Comparison of ENCODE assay signal across 33 mouse cellular contexts in genomic region chr14:29013161-29013560, GRCm38 (mm10). TPM values are rescaled to one million over a fixed set of nuclear protein-coding genes. Genes with fewer than 3 reads are reported as not detected.
A peak's percentile ranks its signal among the peaks of the same experiment; 100 is the strongest.
DNase-seq lines count a peak whose midpoint lies in the region; ATAC-seq and TF ChIP-seq lines count a peak whose summit lies in the region.
"Had no signal": no experiment of that assay in that cellular context is flagged by ENCODE, and none has a peak within 500 bp of the region (broad histone marks: within the 10 kb centered on the region; RNA-seq: fewer than 3 reads in every experiment).

No protein-coding gene starts in this region.

- H3K4me3 ChIP-seq in cerebellum, adult 2 months (replicated peaks; ENCODE audit: insufficient read depth, low read depth, low read length): no peak overlapping the region
- no peak overlapping the region for H3K4me3 ChIP-seq in neural tube, embryonic 15.5 days (replicated peaks)
- H3K4me3 ChIP-seq in gastrocnemius, adult 2 months: no peak overlapping the region
- H3K4me3 ChIP-seq: embryonic facial prominence, embryonic 10.5 days; embryonic facial prominence, embryonic 15.5 days; forebrain, embryonic 13.5 days; heart, embryonic 10.5 days; heart, embryonic 15.5 days; kidney, embryonic 15.5 days; limb, embryonic 12.5 days; liver, embryonic 15.5 days; midbrain, embryonic 12.5 days; myocyte; neural tube, embryonic 12.5 days had no signal

- no peaks in the 10 kb centered on the region for H3K27me3 ChIP-seq in cerebellum, adult 2 months (ENCODE audit: control insufficient read depth, insufficient read depth, low read length)
- no peaks in the 10 kb centered on the region for H3K27me3 ChIP-seq in neural tube, embryonic 15.5 days (replicated peaks)
- H3K27me3 ChIP-seq: embryonic facial prominence, embryonic 15.5 days; forebrain, embryonic 13.5 days; kidney, embryonic 15.5 days; limb, embryonic 12.5 days; liver, embryonic 15.5 days; midbrain, embryonic 12.5 days; Patski had no signal

- peaks cover 10% of the 10 kb centered on the region; the same call in 1 of the 2 replicates for H3K4me1 ChIP-seq in cerebellum, adult 2 months (ENCODE audit: control insufficient read depth, insufficient read depth, low read length)
- 0 out of 2 replicates have a peak, but pooled peaks cover 5% of the 10 kb centered on the region for H3K4me1 ChIP-seq in neural tube, embryonic 15.5 days

- 14% methylated on average over 3 of the region's 3 CpGs for WGBS in cerebellum, adult 2 months
- 85% methylated on average over 3 of the region's 3 CpGs for WGBS in neural tube, embryonic 15.5 days

- H3K36me3 ChIP-seq in neural tube, embryonic 15.5 days: no peaks in the 10 kb centered on the region
- H3K36me3 ChIP-seq: embryonic facial prominence, embryonic 10.5 days; embryonic facial prominence, embryonic 15.5 days; heart, embryonic 10.5 days; heart, embryonic 15.5 days; kidney, embryonic 15.5 days; limb, embryonic 12.5 days; liver, embryonic 15.5 days; midbrain, embryonic 12.5 days; neural tube, embryonic 12.5 days had no signal

- no peak for TF ChIP-seq CTCF in cerebellum, adult 2 months (IDR thresholded peaks at IDR 0.05; ENCODE audit: borderline replicate concordance, insufficient read depth, low read depth, low read length)
- TF ChIP-seq CTCF in gastrocnemius, adult 2 months (IDR thresholded peaks at IDR 0.05): no peak

- no peak overlapping the region for H3K4me2 ChIP-seq in neural tube, embryonic 15.5 days
- H3K4me2 ChIP-seq: embryonic facial prominence, embryonic 15.5 days; forebrain, embryonic 13.5 days; heart, embryonic 15.5 days; kidney, embryonic 15.5 days; limb, embryonic 12.5 days; liver, embryonic 15.5 days; lung, embryonic 14.5 days; midbrain, embryonic 12.5 days; neural tube, embryonic 12.5 days had no signal

- no peaks in the 10 kb centered on the region for H3K9me3 ChIP-seq in neural tube, embryonic 15.5 days (replicated peaks)
- H3K9me3 ChIP-seq: embryonic facial prominence, embryonic 10.5 days; embryonic facial prominence, embryonic 15.5 days; forebrain, embryonic 13.5 days; heart, embryonic 10.5 days; heart, embryonic 15.5 days; kidney, embryonic 15.5 days; liver, embryonic 15.5 days; midbrain, embryonic 12.5 days; neural tube, embryonic 12.5 days had no signal

- DNase-seq in layer of hippocampus, adult 18-20 months (ENCODE audit: low spot score in 2 of 2): peak; percentile 35 to 75
- no peak for DNase-seq in layer of hippocampus, postnatal 10 days (ENCODE audit: low spot score in 2 of 2)
- peak; percentile 43 to 68 for DNase-seq in cerebellum, adult 2 months
- DNase-seq in cerebellum, postnatal 25 days: peak; percentile 60 to 76
- peak; percentile 38 to 43 for DNase-seq in layer of hippocampus, postnatal 36 days
- no peak for DNase-seq in gastrocnemius, adult 2 months
- no peak for DNase-seq in thymus, postnatal 36 days
- DNase-seq: adrenal gland, postnatal 14 days; gastrocnemius, postnatal 14 days; kidney, adult 18-20 months; kidney, postnatal 36 days; lung, embryonic 14.5 days; thymus, adult 2 months had no signal

- intact Hi-C loops in gastrocnemius, adult 2 months (cut with DNase I): no loop called here

- TF ChIP-seq POLR2A in cerebellum, adult 2 months (IDR thresholded peaks at IDR 0.05; ENCODE audit: borderline replicate concordance, insufficient read depth, low read length): no peak

- H3K9ac ChIP-seq in neural tube, embryonic 15.5 days (replicated peaks): no peak overlapping the region
- H3K9ac ChIP-seq: embryonic facial prominence, embryonic 15.5 days; forebrain, embryonic 13.5 days; heart, embryonic 15.5 days; kidney, embryonic 15.5 days; limb, embryonic 12.5 days; liver, embryonic 15.5 days; lung, embryonic 14.5 days; midbrain, embryonic 12.5 days; neural tube, embryonic 12.5 days had no signal

- ATAC-seq in neural tube, embryonic 15.5 days (ENCODE audit: low FRiP score): no peak
- ATAC-seq: forebrain, embryonic 13.5 days; hindbrain, embryonic 16.5 days; Patski had no signal

- H3K27ac ChIP-seq in cerebellum, adult 2 months (ENCODE audit: insufficient read depth, low read length): no peak overlapping the region
- H3K27ac ChIP-seq in neural tube, embryonic 15.5 days (replicated peaks): no peak overlapping the region
- no peak overlapping the region for H3K27ac ChIP-seq in gastrocnemius, adult 2 months
- H3K27ac ChIP-seq: embryonic facial prominence, embryonic 10.5 days; embryonic facial prominence, embryonic 15.5 days; forebrain, embryonic 13.5 days; heart, embryonic 10.5 days; heart, embryonic 15.5 days; kidney, embryonic 15.5 days; limb, embryonic 12.5 days; liver, embryonic 15.5 days; midbrain, embryonic 12.5 days; neural tube, embryonic 12.5 days had no signal

RNA-seq across cellular contexts. Expression of gene Lrtm1, which starts 4.8 kb away (rescaled TPM):
- not detected for total RNA-seq in layer of hippocampus, adult 18-20 months (2021)
- not detected for total RNA-seq in layer of hippocampus, postnatal 10 days (2021)
- not detected in 2 replicates for polyA plus RNA-seq in cerebellum, adult 2 months (2012; rRNA removed)
- not detected for total RNA-seq in layer of hippocampus, postnatal 36 days (2021)
- polyA plus RNA-seq in neural tube, embryonic 15.5 days (2015; fragmentation: Nextera tagmentation; extraction: Ambion mirVana): 0.14 and 0.37 TPM in 2 replicates
- total RNA-seq in gastrocnemius, adult 2 months (2021): 10 to 100 TPM; 20.3 to 37.6 TPM
- total RNA-seq: left cerebral cortex, postnatal 10 days; megakaryocyte progenitor cell, adult 5-6 weeks; MEL; midbrain, postnatal 0 days had no signal
- polyA plus RNA-seq: cortical plate, adult 2 months; intestine, embryonic 14.5 days; Patski had no signal

Comparison
In these comparisons a context has a peak if more than half of its experiments do, and no peak if none do; other contexts are left out.
1. DNase-seq: peak in layer of hippocampus, adult 18-20 months (2 of 2), cerebellum, adult 2 months (2 of 2), cerebellum, postnatal 25 days (2 of 2) and layer of hippocampus, postnatal 36 days (2 of 2); none in layer of hippocampus, postnatal 10 days (0 of 2), gastrocnemius, adult 2 months (single experiment) and thymus, postnatal 36 days (0 of 2).
2. RNA of gene Lrtm1, which starts 4.8 kb away (total RNA-seq): 20.3 to 37.6 TPM in gastrocnemius, adult 2 months; not detected in layer of hippocampus, adult 18-20 months, not detected in layer of hippocampus, postnatal 10 days and not detected in layer of hippocampus, postnatal 36 days; every median in the first group is over 10 times any median in the second.